Comparison of ENCODE assay signal across 8 mouse cellular contexts in genomic region chrX:105764162-105765004, GRCm38 (mm10). TPM values are rescaled to one million over a fixed set of nuclear protein-coding genes. Genes with fewer than 3 reads are reported as not detected.
DNase-seq lines count a peak whose midpoint lies in the region; ATAC-seq and TF ChIP-seq lines count a peak whose summit lies in the region.

Fgf16 (plus strand) TSS chrX:105764279.

- H3K4me1 ChIP-seq in liver, adult 2 months (ENCODE audit: control insufficient read depth, insufficient read depth, low read length) = no peaks in the 10 kb centered on the region; the same call in 1 of the 2 replicates
- no peaks in the 10 kb centered on the region for H3K4me1 ChIP-seq in midbrain, embryonic 14.5 days (ENCODE audit: control insufficient read depth, insufficient read depth, low read length)

- peak within 1 kb of the TSS; percentile 47; the same call in 1 of the 2 replicates for H3K4me3 ChIP-seq in liver, adult 2 months (ENCODE audit: insufficient read depth, low read depth, low read length)
- peak within 1 kb of the TSS; percentile 37 for H3K4me3 ChIP-seq in midbrain, embryonic 14.5 days (replicated peaks; ENCODE audit: low read depth, low read length)

- peaks cover 17% of the 10 kb centered on the region; the same call in 1 of the 2 replicates for H3K27me3 ChIP-seq in liver, adult 2 months (ENCODE audit: control insufficient read depth, insufficient read depth, low read length)
- peaks cover 31% of the 10 kb centered on the region for H3K27me3 ChIP-seq in midbrain, embryonic 14.5 days (ENCODE audit: control insufficient read depth, insufficient read depth, low read length)

- TF ChIP-seq CTCF in liver, adult 2 months (IDR thresholded peaks at IDR 0.05; ENCODE audit: low read depth, low read length) = no peak
- TF ChIP-seq CTCF in brain, embryonic 14.5 days (IDR thresholded peaks at IDR 0.05; ENCODE audit: borderline replicate concordance, extremely low read depth, insufficient read depth, insufficient read length) = no peak

- ATAC-seq in inflammation-experienced regulatory T-cells, adult 6 months = peak; percentile 39
- ATAC-seq in midbrain, embryonic 14.5 days (ENCODE audit: low FRiP score, low TSS enrichment) = peak; percentile 28; the same call in 1 of the 2 replicates

- H3K27ac ChIP-seq in liver, adult 2 months (replicated peaks; ENCODE audit: insufficient read depth, low read depth, low read length) = no peak within 1 kb of the TSS
- no peak within 1 kb of the TSS for H3K27ac ChIP-seq in midbrain, embryonic 14.5 days (replicated peaks; ENCODE audit: low read depth, low read length)

- WGBS in liver, adult 2 months = 2% methylated on average over 58 of the region's 86 CpGs
- WGBS in midbrain, embryonic 14.5 days = 22% methylated on average over 79 of the region's 86 CpGs

- peak within 1 kb of the TSS; percentile 68 for H3K4me2 ChIP-seq in midbrain, embryonic 14.5 days (ENCODE audit: low read length)

- TF ChIP-seq POLR2A in liver, adult 2 months (IDR thresholded peaks at IDR 0.05; ENCODE audit: extremely low read depth, insufficient read depth, low read length) = no peak
- TF ChIP-seq POLR2A in brain, embryonic 14.5 days (IDR thresholded peaks at IDR 0.05; ENCODE audit: borderline replicate concordance, extremely low read depth, insufficient read depth, insufficient read length, poor library complexity, severe bottlenecking) = no peak

- no peaks in the 10 kb centered on the region for H3K79me2 ChIP-seq in liver, adult 2 months (ENCODE audit: control insufficient read depth, insufficient read depth, low read length)

- no peak for DNase-seq in liver, adult 2 months (ENCODE audit: extremely low read depth, low read depth, low spot score)
- DNase-seq in liver = no peak
- peak; percentile 33 for DNase-seq in brain, embryonic 14.5 days (ENCODE audit: low read depth)
- peak; percentile 6 for DNase-seq in gastrocnemius, postnatal 14 days
- peak; percentile 16 for DNase-seq in midbrain, embryonic 14.5 days
- DNase-seq in right cerebral cortex, postnatal 14 days = no peak
- DNase-seq in left cerebral cortex, postnatal 25 days (ENCODE audit: low spot score in 2 of 2) = no peak

- H3K9ac ChIP-seq in liver, adult 2 months (ENCODE audit: low read depth, low read length) = no peak within 1 kb of the TSS; the same call in 1 of the 2 replicates
- peak within 1 kb of the TSS; percentile 12; the same call in 1 of the 2 replicates for H3K9ac ChIP-seq in midbrain, embryonic 14.5 days (replicated peaks; ENCODE audit: low read length)

- no peaks in the 10 kb centered on the region for H3K36me3 ChIP-seq in liver, adult 2 months (ENCODE audit: control insufficient read depth, insufficient read depth, low read length)
- no peaks in the 10 kb centered on the region for H3K36me3 ChIP-seq in midbrain, embryonic 14.5 days (ENCODE audit: control insufficient read depth, insufficient read depth, low read length)

- intact Hi-C loops in gastrocnemius, postnatal 14 days (cut with DNase I; ENCODE audit: low total_unique reads) = no loop called here
- intact Hi-C loops in left cerebral cortex, postnatal 25 days (cut with DNase I) = no loop called here

- no peaks in the 10 kb centered on the region for H3K9me3 ChIP-seq in midbrain, embryonic 14.5 days (ENCODE audit: control insufficient read depth, low read length)

RNA-seq across cellular contexts. Expression of gene Fgf16, which starts in this region (rescaled TPM):
- not detected in 2 replicates for total RNA-seq in liver, adult 2 months (2014; rRNA removed)
- not detected in 2 replicates for polyA plus RNA-seq in liver, adult 2 months (2012; rRNA removed)
- 0.05 TPM in 1 of 2 replicates, not detected in the other for polyA plus RNA-seq in brain, embryonic 14.5 days (2012; rRNA removed)
- under 1 TPM; 0.40 to 0.70 TPM for total RNA-seq in gastrocnemius, postnatal 14 days (2021)
- polyA plus RNA-seq in inflammation-experienced regulatory T-cells, adult 6 months (2017; shearing (Covaris generic)) = 1 to 10 TPM in 1 of 3 experiments, under 1 TPM in 1, not detected in 1; 0.34 to 1.2 TPM
- not detected in 2 replicates for polyA plus RNA-seq in midbrain, embryonic 14.5 days (2014; fragmentation: Nextera tagmentation; extraction: Ambion mirVana)
- under 1 TPM; 0.32 to 0.85 TPM for total RNA-seq in left cerebral cortex, postnatal 25 days (2021)

Comparison
In these comparisons a context has a peak if more than half of its experiments do, and no peak if none do; other contexts are left out.
1. Peak in DNase-seq in brain, embryonic 14.5 days; RNA of the gene not detected or under 1 TPM.
2. Peak in DNase-seq in gastrocnemius, postnatal 14 days; RNA of the gene not detected or under 1 TPM.
3. Peak in DNase-seq, ATAC-seq, H3K4me3 ChIP-seq, H3K9ac ChIP-seq and H3K4me2 ChIP-seq in midbrain, embryonic 14.5 days; RNA of the gene not detected or under 1 TPM.